Mouse (Mus musculus) heart, embryonic 14.5 days (tissue): ENCODE results near the gene Ttc38. TPM values are rescaled to one million over a fixed set of nuclear protein-coding genes. Genes with fewer than 3 reads are reported as not detected.

Source experiments
- ATAC-seq: fragments of 200-750 bp; cut with Nextera tagmentation; 2 replicates; pipeline ENCODE4 v1.8.0; 2017; ENCODE audit warnings: low read depth, moderate TSS enrichment; ENCODE audit not compliant: insufficient number of reproducible peaks, insufficient read depth, low FRiP score
- H3K27ac ChIP-seq, 2 experiments: fragments of 200-500 bp in 1 of 2; fragments of 300-500 bp in 1 of 2; sonication (generic) in 1 of 2; replicated peaks in 1 of 2; 2 replicates each; pipeline ENCODE4 v1.5.1; 2012 to 2014; ENCODE audit warnings: low read depth in 2 of 2, low read length in 2 of 2, control low read depth in 1 of 2, mild to moderate bottlenecking in 1 of 2, mixed read lengths in 1 of 2; ENCODE audit not compliant: control insufficient read depth in 1 of 2, insufficient read depth in 1 of 2
- H3K27me3 ChIP-seq: fragments of 300-500 bp; sonication (generic); 2 replicates; pipeline ENCODE4 v1.6.1; 2014; ENCODE audit warnings: mild to moderate bottlenecking, low read length, control low read depth; ENCODE audit not compliant: control insufficient read depth, insufficient read depth
- H3K36me3 ChIP-seq: fragments of 300-500 bp; sonication (generic); 2 replicates; pipeline ENCODE4 v1.6.1; 2014; ENCODE audit warnings: mild to moderate bottlenecking, control low read depth, low read length, mixed read lengths; ENCODE audit not compliant: control insufficient read depth, insufficient read depth
- H3K4me1 ChIP-seq, 2 experiments: fragments of 200-500 bp in 1 of 2; fragments of 300-500 bp in 1 of 2; sonication (generic) in 1 of 2; 2 replicates each; pipeline ENCODE4 v1.6.1; 2012 to 2014; ENCODE audit warnings: low read length in 2 of 2, control low read depth in 1 of 2, mixed read lengths in 1 of 2; ENCODE audit not compliant: control insufficient read depth in 2 of 2, insufficient read depth in 2 of 2
- H3K4me2 ChIP-seq: fragments of 300-500 bp; sonication (generic); 2 replicates; pipeline ENCODE4 v1.6.1; 2014; ENCODE audit warnings: mild to moderate bottlenecking, low read length
- H3K4me3 ChIP-seq, 2 experiments: fragments of 200-500 bp in 1 of 2; fragments of 300-500 bp in 1 of 2; sonication (generic) in 1 of 2; 2 replicates each; pipeline ENCODE4 v1.5.1; 2012 to 2014; ENCODE audit warnings: low read length in 2 of 2, mild to moderate bottlenecking in 2 of 2, control low read depth in 1 of 2, low read depth in 1 of 2, moderate library complexity in 1 of 2; ENCODE audit not compliant: control insufficient read depth in 1 of 2, insufficient read depth in 1 of 2
- H3K9ac ChIP-seq: fragments of 300-500 bp; sonication (generic); 2 replicates; pipeline ENCODE4 v1.6.1; 2014; ENCODE audit warnings: mild to moderate bottlenecking, low read length
- H3K9me3 ChIP-seq: fragments of 300-500 bp; sonication (generic); 2 replicates; pipeline ENCODE4 v1.6.1; 2016; ENCODE audit warnings: low read length, control low read depth; ENCODE audit not compliant: control insufficient read depth
- WGBS: fragments of 180-500 bp; shearing (Covaris S2); extraction: QIAGEN DNeasy Blood & Tissue Kit; methylation state at CpG from one replicate; pipeline ENCODE4 v1.1.7; 2014; 5-methylcytosine and 5-hydroxymethylcytosine counted together
- polyA plus RNA-seq: library from polyadenylated mRNA; unstranded; fragments of >200 nt; fragmentation: Nextera tagmentation; extraction: Ambion mirVana; gene quantifications from 2 replicates; pipeline ENCODE4 v1.2.1, GENCODE M21; 2014

Ttc38 gene
- polyA plus RNA-seq, 1 experiment from 2014 or later, result 4.2 TPM

- Histone ChIP-seq H3K4me1 (peaks cover 6 to 15% of the 10 kb centered on the region in 2 experiments; a peak in 3 of 4 replicates), H3K4me2 (no peak overlapping the region), H3K27ac (no peak overlapping the region; a peak in 1 of 4 replicates), H3K9ac (no peak overlapping the region), H3K4me3 (no peak overlapping the region), H3K36me3 (peaks cover 10% of the 10 kb centered on the region; the same call in 1 of the 2 replicates), H3K9me3 (no peaks in the 10 kb centered on the region), H3K27me3 (no peaks in the 10 kb centered on the region)
- 54% methylated on average over 1 of the region's 1 CpGs for WGBS
- no peak for ATAC-seq
Observed at GRCm38 (mm10) chr15:85792819-85793218, 39.3 kb upstream of the Ttc38 start.

DNA sequence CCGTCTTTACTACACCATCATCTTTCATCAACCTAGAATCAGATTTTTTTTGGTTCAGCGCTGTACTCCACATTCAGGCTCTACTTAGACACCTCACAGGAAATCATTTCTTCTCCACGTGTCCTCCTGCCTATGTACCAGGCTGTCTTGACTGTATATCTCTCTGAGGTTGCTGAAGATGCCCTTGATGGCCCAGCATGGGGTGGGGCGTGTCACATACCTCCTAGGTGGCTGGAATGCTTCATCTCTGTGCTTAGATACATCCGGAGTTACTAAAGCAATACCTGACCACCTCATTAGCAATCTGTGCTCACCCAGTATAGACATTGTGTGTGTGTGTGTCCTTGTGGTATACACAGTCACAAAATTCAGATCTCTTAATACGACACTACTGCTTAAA is 36.6 kb upstream of the Ttc38 start:
- 70% methylated on average over 6 of the region's 6 CpGs for WGBS
- H3K4me2 ChIP-seq, result no peak overlapping the region
- H3K9me3 ChIP-seq, result no peaks in the 10 kb centered on the region
- no peak overlapping the region for H3K27ac ChIP-seq
- no peak for ATAC-seq
- H3K9ac ChIP-seq, result no peak overlapping the region
- no peak overlapping the region for H3K4me3 ChIP-seq
- peaks cover 0 to 7% of the 10 kb centered on the region in 2 experiments; a peak in 1 of 4 replicates for H3K4me1 ChIP-seq
- H3K27me3 ChIP-seq, result no peaks in the 10 kb centered on the region
- H3K36me3 ChIP-seq, result peaks cover 15% of the 10 kb centered on the region; the same call in 1 of the 2 replicates

DNA sequence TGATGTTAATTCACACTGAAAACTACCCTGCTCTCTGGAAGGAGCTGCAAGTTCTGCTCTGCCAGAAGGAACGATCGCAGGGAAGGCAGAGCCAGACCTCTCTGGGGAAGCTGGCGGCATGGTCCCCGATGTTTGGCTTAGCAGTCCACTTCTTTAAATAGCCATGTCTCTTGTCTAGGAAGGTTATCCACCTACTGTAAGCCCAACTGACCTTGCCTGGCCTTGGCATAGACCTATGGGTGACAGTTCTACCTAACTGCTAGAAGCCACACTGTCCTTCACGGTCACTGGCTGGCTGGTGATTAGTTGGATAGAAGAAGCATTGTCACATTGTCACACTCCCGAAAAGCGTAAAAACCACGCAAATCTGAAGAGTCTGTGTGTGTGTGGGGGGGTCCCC is 33.4 kb upstream of the Ttc38 start:
- Histone ChIP-seq H3K27me3 (no peaks in the 10 kb centered on the region), H3K4me3 (no peak overlapping the region), H3K9ac (0 out of 2 replicates have a peak overlapping the region, but pooled peaks have one; percentile 11), H3K9me3 (no peaks in the 10 kb centered on the region), H3K4me1 (peaks cover 6 to 7% of the 10 kb centered on the region in 2 experiments; a peak in 3 of 4 replicates), H3K36me3 (0 out of 2 replicates have a peak, but pooled peaks cover 8% of the 10 kb centered on the region), H3K4me2 (no peak overlapping the region), H3K27ac (no peak overlapping the region; a peak in 1 of 4 replicates)
- WGBS, result 68% methylated on average over 8 of the region's 8 CpGs
- no peak for ATAC-seq

GRCm38 (mm10) chr15:85802931-85803330 is 29.2 kb upstream of the Ttc38 start:
- no peak overlapping the region for H3K4me3 ChIP-seq
- WGBS, result 70% methylated on average over 2 of the region's 2 CpGs

DNA sequence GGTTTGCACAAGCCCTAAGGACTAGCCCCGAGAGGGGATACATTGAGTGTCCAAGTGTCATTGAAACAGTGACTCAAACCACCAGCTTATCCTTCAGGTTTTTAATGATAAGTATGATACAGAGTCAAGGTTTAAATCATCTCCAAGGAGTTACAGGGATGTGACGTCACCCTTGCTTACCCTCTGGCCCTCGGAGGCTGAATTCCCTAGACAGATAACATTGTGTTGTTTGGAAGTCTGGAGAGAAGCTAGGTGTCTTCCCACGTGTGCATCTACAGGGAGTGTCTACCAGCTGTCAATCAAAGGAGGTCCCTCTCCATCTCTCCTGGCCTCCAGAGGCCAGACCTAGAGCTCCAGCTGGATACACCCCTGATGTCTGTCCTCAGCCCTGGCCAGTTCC is 25.2 kb upstream of the Ttc38 start:
- Histone ChIP-seq H3K4me3 (no peak overlapping the region), H3K36me3 (peaks cover 8% of the 10 kb centered on the region; the same call in 1 of the 2 replicates), H3K9ac (no peak overlapping the region), H3K27ac (no peak overlapping the region), H3K4me2 (no peak overlapping the region), H3K4me1 (peaks cover 10 to 18% of the 10 kb centered on the region in 2 experiments), H3K9me3 (no peaks in the 10 kb centered on the region), H3K27me3 (no peaks in the 10 kb centered on the region)
- ATAC-seq, result no peak
- WGBS, result 59% methylated on average over 4 of the region's 4 CpGs

More at GRCm38 (mm10) chr15:85802931-85803330, 29.2 kb upstream of the Ttc38 start:
- Histone ChIP-seq H3K4me2 (no peak overlapping the region), H3K4me1 (peaks cover 6 to 7% of the 10 kb centered on the region in 2 experiments; a peak in 3 of 4 replicates), H3K27ac (peak overlapping the region in 1 of 2 experiments; percentile 45; a peak in 1 of 4 replicates), H3K36me3 (peaks cover 10% of the 10 kb centered on the region; the same call in 1 of the 2 replicates), H3K9ac (no peak overlapping the region), H3K27me3 (no peaks in the 10 kb centered on the region), H3K9me3 (no peaks in the 10 kb centered on the region)
- no peak for ATAC-seq

GRCm38 (mm10) chr15:85807404-85807803 is 24.7 kb upstream of the Ttc38 start:
- WGBS, result 84% methylated on average over 4 of the region's 4 CpGs
- H3K4me3 ChIP-seq, result no peak overlapping the region
- H3K27ac ChIP-seq, result no peak overlapping the region
- H3K36me3 ChIP-seq, result peaks cover 8% of the 10 kb centered on the region; the same call in 1 of the 2 replicates
- no peaks in the 10 kb centered on the region for H3K27me3 ChIP-seq
- H3K4me1 ChIP-seq, result peaks cover 10 to 18% of the 10 kb centered on the region in 2 experiments
- ATAC-seq, result no peak
- H3K4me2 ChIP-seq, result no peak overlapping the region
- no peak overlapping the region for H3K9ac ChIP-seq
- H3K9me3 ChIP-seq, result no peaks in the 10 kb centered on the region

- Histone ChIP-seq H3K27me3 (no peaks in the 10 kb centered on the region), H3K4me2 (no peak overlapping the region), H3K9ac (no peak overlapping the region), H3K4me1 (peaks cover 7 to 14% of the 10 kb centered on the region in 2 experiments), H3K4me3 (no peak overlapping the region), H3K36me3 (peaks cover 8% of the 10 kb centered on the region; the same call in 1 of the 2 replicates), H3K9me3 (no peaks in the 10 kb centered on the region), H3K27ac (no peak overlapping the region)
- 84% methylated on average over 6 of the region's 6 CpGs for WGBS
- ATAC-seq, result no peak
Observed at GRCm38 (mm10) chr15:85808031-85808430, 24.1 kb upstream of the Ttc38 start.

DNA sequence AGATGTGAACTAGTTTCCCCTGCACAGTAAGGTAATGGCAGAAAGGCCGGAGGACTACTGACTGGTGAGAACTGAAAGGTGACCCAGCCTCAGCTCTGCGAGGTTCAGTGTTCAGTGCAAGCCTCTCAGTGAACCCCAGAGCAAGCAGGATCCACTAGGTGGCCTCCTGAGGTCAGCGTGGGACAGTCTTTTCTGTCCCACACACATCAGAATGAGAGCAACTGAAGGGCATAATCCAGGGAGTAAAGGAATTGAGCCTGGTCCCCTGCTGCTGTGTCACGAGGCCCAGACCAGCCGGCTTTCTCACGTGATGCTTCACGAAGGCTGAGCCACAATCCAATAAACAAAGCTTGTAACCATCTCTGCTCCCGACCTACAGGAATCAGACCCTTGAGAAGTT is 23.7 kb upstream of the Ttc38 start:
- H3K36me3 ChIP-seq, result peaks cover 8% of the 10 kb centered on the region; the same call in 1 of the 2 replicates

More for the DNA sequence above, 23.7 kb upstream of the Ttc38 start:
- Histone ChIP-seq H3K9me3 (no peaks in the 10 kb centered on the region), H3K27me3 (no peaks in the 10 kb centered on the region), H3K4me1 (peaks cover 4 to 11% of the 10 kb centered on the region in 2 experiments), H3K9ac (no peak overlapping the region), H3K4me2 (no peak overlapping the region), H3K27ac (no peak overlapping the region), H3K4me3 (no peak overlapping the region)
- WGBS, result 54% methylated on average over 8 of the region's 8 CpGs
- ATAC-seq, result no peak
